Mouse (Mus musculus): ENCODE data around the gene Ihh.

GRCm38 (mm10) chr1:74960059-74960458 lies 8.6 kb upstream of the Ihh start:
- TF ChIP-seq POLR2A (IDR thresholded peaks at IDR 0.05; ENCODE audit: control insufficient read depth, extremely low read depth, insufficient read depth, low read length, poor library complexity) (no peak), CTCF (IDR thresholded peaks at IDR 0.05; ENCODE audit: borderline replicate concordance, control insufficient read depth, extremely low read depth, insufficient read depth, low read length, poor library complexity) (no peak)

Data from thymus, adult 2 months (tissue).